Mouse (Mus musculus): Measurements from ENCODE around the gene Itch. TPM values are rescaled to one million over a fixed set of nuclear protein-coding genes. Genes with fewer than 3 reads are reported as not detected.
A peak's percentile ranks its signal among the peaks of the same experiment; 100 is the strongest.

The Itch gene
- polyA plus RNA-seq, 1 experiment from 2014 or later: 24.9 TPM

DNA sequence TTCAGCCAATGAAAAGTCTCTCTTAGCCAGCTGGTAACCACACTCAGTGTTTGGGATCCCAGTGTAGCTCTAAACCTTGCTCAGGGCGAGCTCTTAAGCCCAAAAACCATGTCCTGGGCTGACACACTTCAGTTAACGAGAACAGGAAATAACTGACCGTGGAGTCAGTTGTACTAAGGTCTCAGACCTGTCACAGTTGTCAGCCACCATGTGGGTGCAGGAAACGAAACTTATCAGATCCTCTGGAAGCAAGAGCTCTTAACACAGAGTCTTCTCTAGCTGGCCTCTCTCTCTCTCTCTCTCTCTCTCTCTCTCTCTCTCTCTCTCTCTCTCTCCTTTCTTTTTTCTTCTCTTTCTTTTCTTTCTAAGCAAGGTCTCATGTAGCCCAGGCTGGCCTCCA, 39.9 kb upstream of the Itch start:
- no peak for ATAC-seq
- Histone ChIP-seq H3K27ac (ENCODE audit: low read length) (no peak overlapping the region), H3K9me3 (ENCODE audit: low read length) (no peaks in the 10 kb centered on the region), H3K9ac (replicated peaks; ENCODE audit: low read depth) (no peak overlapping the region), H3K36me3 (ENCODE audit: insufficient read depth, low read length) (no peaks in the 10 kb centered on the region), H3K4me1 (ENCODE audit: insufficient read depth, low read depth, low read length) (no peaks in the 10 kb centered on the region), H3K4me3 (ENCODE audit: low read depth, low read length) (no peak overlapping the region), H3K27me3 (replicated peaks; ENCODE audit: insufficient read depth, low read length) (no peaks in the 10 kb centered on the region), H3K4me2 (replicated peaks; ENCODE audit: low read depth, low read length) (no peak overlapping the region)
- 24% methylated on average over 4 of the region's 4 CpGs for WGBS
- TF ChIP-seq EP300 (IDR thresholded peaks at IDR 0.05) (no peak), CTCF (IDR thresholded peaks at IDR 0.05) (no peak)
- DNase-seq (ENCODE audit: low spot score): no peak

DNA sequence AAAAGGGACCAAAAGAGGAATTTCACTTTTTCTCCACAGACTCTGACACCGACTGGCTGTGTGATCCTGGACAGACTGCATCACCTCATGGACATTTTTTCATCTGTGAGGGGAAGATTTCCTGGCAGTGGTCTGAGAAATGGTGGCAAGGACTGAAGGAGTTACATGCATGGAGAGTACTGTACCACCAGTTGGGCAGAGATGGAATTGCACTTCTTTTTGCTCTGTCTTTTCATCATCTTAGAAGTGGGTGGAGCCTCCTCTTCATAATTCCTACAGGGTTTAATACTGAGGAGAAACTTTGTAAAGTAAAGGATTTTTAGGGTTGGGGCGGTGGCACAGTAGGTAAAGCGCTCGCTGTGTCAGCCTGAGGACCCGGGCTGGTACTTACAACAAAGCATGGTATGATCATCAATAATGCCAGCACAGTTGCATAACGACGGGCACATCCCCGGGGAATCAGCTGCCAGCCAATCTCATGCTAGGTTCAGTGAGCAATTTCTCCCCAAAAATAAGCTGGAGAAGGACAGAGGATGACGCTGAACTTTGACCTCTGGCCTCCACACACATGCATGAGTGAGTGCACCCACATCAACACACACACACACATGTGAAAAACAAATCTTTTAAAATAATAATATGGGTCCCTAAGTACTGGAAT, 34.5 kb upstream of the Itch start:
- Histone ChIP-seq H3K4me3 (ENCODE audit: low read depth, low read length) (no peak overlapping the region), H3K36me3 (ENCODE audit: insufficient read depth, low read length) (no peaks in the 10 kb centered on the region), H3K27me3 (replicated peaks; ENCODE audit: insufficient read depth, low read length) (no peaks in the 10 kb centered on the region), H3K9me3 (ENCODE audit: low read length) (no peaks in the 10 kb centered on the region), H3K4me1 (ENCODE audit: insufficient read depth, low read depth, low read length) (no peaks in the 10 kb centered on the region), H3K4me2 (replicated peaks; ENCODE audit: low read depth, low read length) (no peak overlapping the region), H3K9ac (replicated peaks; ENCODE audit: low read depth) (no peak overlapping the region), H3K27ac (ENCODE audit: low read length) (no peak overlapping the region)
- 89% methylated on average over 9 of the region's 9 CpGs for WGBS
- TF ChIP-seq EP300 (IDR thresholded peaks at IDR 0.05): no peak
- peak; percentile 35 for TF ChIP-seq CTCF (IDR thresholded peaks at IDR 0.05)
- DNase-seq (ENCODE audit: low spot score) (peak; percentile 47), ATAC-seq (no peak)

GRCm38 (mm10) chr2:155099421-155099820, 33.9 kb upstream of the Itch start:
- no peak for TF ChIP-seq EP300 (IDR thresholded peaks at IDR 0.05)
- no peak for TF ChIP-seq CTCF (IDR thresholded peaks at IDR 0.05)
- DNase-seq (ENCODE audit: low spot score): no peak
- Histone ChIP-seq H3K9ac (replicated peaks; ENCODE audit: low read depth) (no peak overlapping the region), H3K4me1 (ENCODE audit: insufficient read depth, low read depth, low read length) (no peaks in the 10 kb centered on the region), H3K9me3 (ENCODE audit: low read length) (no peaks in the 10 kb centered on the region), H3K4me2 (replicated peaks; ENCODE audit: low read depth, low read length) (no peak overlapping the region), H3K27ac (ENCODE audit: low read length) (no peak overlapping the region), H3K27me3 (replicated peaks; ENCODE audit: insufficient read depth, low read length) (no peaks in the 10 kb centered on the region), H3K4me3 (ENCODE audit: low read depth, low read length) (no peak overlapping the region), H3K36me3 (ENCODE audit: insufficient read depth, low read length) (no peaks in the 10 kb centered on the region)
- 59% methylated on average over 7 of the region's 7 CpGs for WGBS
- no peak for ATAC-seq

GRCm38 (mm10) chr2:155099994-155100795, 33.1 kb upstream of the Itch start:
- Histone ChIP-seq H3K27ac (ENCODE audit: low read length) (no peak overlapping the region), H3K4me3 (ENCODE audit: low read depth, low read length) (no peak overlapping the region), H3K9ac (replicated peaks; ENCODE audit: low read depth) (no peak overlapping the region), H3K36me3 (ENCODE audit: insufficient read depth, low read length) (no peaks in the 10 kb centered on the region), H3K4me1 (ENCODE audit: insufficient read depth, low read depth, low read length) (no peaks in the 10 kb centered on the region), H3K4me2 (replicated peaks; ENCODE audit: low read depth, low read length) (no peak overlapping the region), H3K9me3 (ENCODE audit: low read length) (no peaks in the 10 kb centered on the region), H3K27me3 (replicated peaks; ENCODE audit: insufficient read depth, low read length) (no peaks in the 10 kb centered on the region)
- DNase-seq (ENCODE audit: low spot score) (no peak), ATAC-seq (no peak)
- TF ChIP-seq EP300 (IDR thresholded peaks at IDR 0.05) (no peak), CTCF (IDR thresholded peaks at IDR 0.05) (no peak)
- WGBS: 55% methylated on average over 14 of the region's 14 CpGs

DNA sequence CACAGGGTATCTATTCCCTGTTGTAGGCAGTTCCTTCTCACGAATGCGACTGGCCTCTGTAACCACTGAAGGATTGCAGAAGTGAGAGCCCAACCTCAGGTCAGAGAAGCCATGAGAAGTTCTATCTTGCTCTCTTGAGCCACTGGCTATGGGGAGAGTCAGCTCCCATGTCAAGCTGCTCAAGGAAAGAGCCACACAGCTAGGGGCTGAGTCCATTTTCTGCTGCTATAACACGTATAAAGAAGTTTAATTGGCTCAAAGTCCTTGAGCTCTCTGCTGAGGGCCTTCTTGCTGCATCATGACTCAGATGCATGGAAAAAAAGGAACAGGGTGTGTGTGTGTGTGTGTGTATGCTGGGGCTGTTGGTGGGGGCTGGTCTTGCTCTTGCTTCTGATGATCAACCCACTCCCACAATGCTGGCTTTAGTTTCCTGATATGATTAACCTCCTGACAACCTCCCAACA, 32.5 kb upstream of the Itch start:
- no peak overlapping the region for H3K9ac ChIP-seq (replicated peaks; ENCODE audit: low read depth)
- no peak for TF ChIP-seq EP300 (IDR thresholded peaks at IDR 0.05)
- no peak for TF ChIP-seq CTCF (IDR thresholded peaks at IDR 0.05)
- H3K4me2 ChIP-seq (replicated peaks; ENCODE audit: low read depth, low read length): no peak overlapping the region
- H3K27me3 ChIP-seq (replicated peaks; ENCODE audit: insufficient read depth, low read length): no peaks in the 10 kb centered on the region
- peak; percentile 11 for DNase-seq (ENCODE audit: low spot score)
- H3K4me3 ChIP-seq (ENCODE audit: low read depth, low read length): no peak overlapping the region
- ATAC-seq: no peak
- no peak overlapping the region for H3K27ac ChIP-seq (ENCODE audit: low read length)
- WGBS: 76% methylated on average over 3 of the region's 3 CpGs
- no peaks in the 10 kb centered on the region for H3K36me3 ChIP-seq (ENCODE audit: insufficient read depth, low read length)
- no peaks in the 10 kb centered on the region for H3K9me3 ChIP-seq (ENCODE audit: low read length)
- H3K4me1 ChIP-seq (ENCODE audit: insufficient read depth, low read depth, low read length): no peaks in the 10 kb centered on the region

DNA sequence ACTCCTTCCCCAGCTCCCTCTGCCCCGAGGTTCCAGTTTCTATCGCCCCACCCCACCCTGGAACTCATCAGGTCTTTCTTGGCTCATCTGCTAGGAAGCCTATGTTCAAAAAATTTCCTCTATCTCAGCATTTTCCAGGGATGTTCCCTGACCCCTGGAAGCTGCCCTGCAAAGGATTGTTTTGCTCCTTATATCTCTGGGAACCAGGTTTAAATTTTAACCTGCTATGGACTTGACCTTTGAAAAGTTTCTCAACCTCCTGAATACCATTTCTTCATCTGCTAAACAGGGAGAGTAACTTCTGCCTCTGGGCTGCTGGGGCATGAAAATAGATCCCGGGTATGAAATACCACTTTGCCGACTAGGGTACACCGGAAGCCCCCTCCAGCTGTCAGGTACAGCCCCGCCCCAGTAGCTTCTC, 31.5 kb upstream of the Itch start:
- no peaks in the 10 kb centered on the region for H3K36me3 ChIP-seq (ENCODE audit: insufficient read depth, low read length)
- no peaks in the 10 kb centered on the region for H3K27me3 ChIP-seq (replicated peaks; ENCODE audit: insufficient read depth, low read length)
- DNase-seq (ENCODE audit: low spot score) (no peak), ATAC-seq (no peak)
- TF ChIP-seq EP300 (IDR thresholded peaks at IDR 0.05) (no peak), CTCF (IDR thresholded peaks at IDR 0.05) (no peak)
- no peaks in the 10 kb centered on the region for H3K9me3 ChIP-seq (ENCODE audit: low read length)
- H3K27ac ChIP-seq (ENCODE audit: low read length): no peak overlapping the region
- 36% methylated on average over 6 of the region's 6 CpGs for WGBS
- no peak overlapping the region for H3K4me3 ChIP-seq (ENCODE audit: low read depth, low read length)
- H3K4me2 ChIP-seq (replicated peaks; ENCODE audit: low read depth, low read length): no peak overlapping the region
- no peak overlapping the region for H3K9ac ChIP-seq (replicated peaks; ENCODE audit: low read depth)
- no peaks in the 10 kb centered on the region for H3K4me1 ChIP-seq (ENCODE audit: insufficient read depth, low read depth, low read length)
